Mouse (Mus musculus): Measurements from ENCODE around the gene Fam71f2.

Gene Fam71f2

DNA sequence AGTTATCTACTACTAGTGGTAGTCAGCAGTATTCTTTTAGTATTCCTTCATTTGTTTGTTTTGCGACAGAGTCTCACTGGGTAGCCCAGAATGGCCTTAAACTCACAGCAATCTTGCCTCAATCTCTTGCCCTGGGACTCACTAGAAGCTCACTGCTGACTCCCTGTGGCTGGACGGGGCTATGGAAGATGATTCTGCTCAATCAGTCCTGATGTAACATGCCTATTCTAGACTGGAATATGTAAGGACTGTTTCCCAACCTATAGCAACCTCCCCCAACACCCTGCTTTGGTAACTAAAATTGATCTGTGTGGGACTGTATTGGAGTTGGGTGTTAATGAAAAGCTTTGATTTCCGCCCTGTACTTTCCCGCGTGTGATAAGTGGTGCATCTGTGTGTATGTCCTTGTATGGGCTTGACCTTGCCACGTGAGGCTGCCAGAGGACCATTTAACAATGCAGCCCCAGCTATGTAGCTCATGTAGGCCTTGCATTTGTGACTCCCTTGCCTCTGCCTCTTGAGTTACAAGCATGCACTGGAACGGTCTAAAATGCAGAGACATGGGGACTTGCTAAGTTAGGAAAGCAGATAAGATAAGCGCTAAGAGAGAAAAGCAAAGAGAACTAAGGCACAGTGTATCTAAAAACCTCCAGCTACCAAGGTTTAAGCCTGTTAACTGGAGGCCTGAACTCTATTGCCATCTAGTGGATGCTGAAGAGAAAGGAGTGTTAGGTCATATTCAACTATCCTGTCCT, 703 bp upstream of the Fam71f2 start:
- no peak for DNase-seq (ENCODE audit: low spot score)

DNA sequence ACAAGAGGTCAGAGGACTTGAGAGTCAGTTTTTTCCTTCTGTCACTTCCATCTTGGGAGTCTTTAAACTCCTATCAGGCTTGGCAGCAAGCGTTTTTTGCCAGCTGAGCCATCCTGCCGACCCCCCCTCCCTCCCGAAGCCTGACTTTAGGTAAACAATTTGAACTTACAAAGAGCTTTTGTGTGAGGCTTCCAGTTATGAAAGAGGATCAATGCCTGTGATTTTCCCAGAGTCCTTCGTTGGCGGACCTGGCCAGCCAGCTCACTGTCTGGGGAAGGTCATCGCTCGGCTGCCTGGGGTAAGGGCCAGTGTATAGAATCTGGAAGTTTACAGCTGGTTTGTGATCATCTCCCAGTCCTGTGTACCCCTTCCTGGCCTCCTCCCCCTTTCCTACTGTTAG, 1.3 kb downstream of the Fam71f2 start:
- DNase-seq (ENCODE audit: low spot score): no peak

DNA sequence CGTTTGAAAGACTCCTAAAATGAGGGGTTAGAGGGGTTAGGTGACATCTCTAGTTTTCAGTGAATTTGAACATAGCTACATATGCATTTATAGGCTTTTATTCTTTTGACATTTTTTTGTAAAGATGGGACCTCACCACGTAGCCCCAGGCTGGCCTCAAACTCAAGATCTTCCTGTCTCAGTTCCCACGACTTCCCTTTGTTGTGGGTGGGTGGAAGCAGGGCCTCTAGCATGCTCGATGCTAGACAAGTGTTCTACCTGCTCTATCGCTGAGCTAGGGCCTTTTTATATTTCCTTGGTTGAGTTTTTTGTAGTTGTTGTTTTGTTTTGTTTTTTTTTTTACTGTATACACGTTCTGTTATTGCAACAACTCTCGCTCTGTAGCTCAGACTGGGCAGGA, 7.5 kb downstream of the Fam71f2 start:
- DNase-seq (ENCODE audit: low spot score): no peak

DNA sequence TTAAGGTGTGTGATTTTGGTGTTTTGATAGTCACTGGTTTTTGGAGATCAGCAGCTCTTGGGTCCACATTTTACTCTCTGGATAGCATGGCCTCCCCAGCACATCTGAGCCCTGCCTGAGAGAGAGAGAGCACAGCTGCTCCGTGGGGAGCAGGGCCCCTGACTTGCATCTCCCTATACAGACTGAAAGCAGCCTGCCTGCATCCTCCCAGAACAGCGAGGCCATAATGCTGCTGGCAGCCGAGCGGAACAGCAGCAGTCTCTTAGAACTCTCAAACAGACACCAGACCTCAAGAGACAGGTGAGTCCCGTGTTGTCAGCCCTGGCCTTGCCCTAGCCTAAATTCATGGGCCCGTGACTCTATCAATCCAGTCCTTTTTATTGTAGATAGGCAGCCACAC, 8.1 kb downstream of the Fam71f2 start:
- DNase-seq (ENCODE audit: low spot score): no peak

DNA sequence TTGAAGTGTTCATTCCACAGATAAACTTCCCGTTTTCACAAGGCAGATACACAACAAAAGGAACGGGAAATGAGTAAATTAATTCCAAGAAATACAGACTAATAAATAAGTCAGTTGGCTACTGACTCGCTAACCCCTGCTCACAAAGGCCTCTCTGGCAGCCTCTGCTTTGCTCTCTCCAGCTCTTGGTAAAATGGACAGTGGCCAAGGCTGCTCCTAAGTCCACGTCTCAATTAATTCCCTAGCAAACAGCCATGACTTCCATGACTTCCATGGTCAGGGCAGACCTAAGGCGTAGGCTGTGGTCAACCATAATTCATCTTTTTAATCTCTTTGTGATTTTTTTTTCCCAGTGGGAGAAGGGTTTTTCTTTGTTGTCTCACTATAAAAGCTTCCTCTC, 8.6 kb downstream of the Fam71f2 start:
- DNase-seq (ENCODE audit: low spot score): no peak

DNA sequence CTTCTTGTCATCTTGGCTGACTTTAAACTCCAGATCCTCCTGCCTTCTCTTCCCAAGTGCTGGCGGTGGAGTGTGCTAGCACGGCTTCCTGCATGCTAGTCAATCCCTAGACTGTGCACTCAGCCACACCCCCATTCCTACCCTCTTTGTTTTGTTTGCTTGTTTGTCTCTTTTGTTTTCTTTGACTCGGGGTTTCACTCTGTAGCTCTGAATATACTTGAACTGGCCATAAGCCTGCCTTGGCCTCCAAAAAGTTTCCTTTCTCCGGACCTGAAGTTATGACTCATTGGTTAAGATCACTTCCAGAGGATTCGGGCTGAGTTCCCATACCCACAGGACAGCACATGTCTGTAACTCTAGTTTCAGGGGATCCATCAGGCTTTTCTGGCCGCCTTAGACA, 9.3 kb downstream of the Fam71f2 start:
- DNase-seq (ENCODE audit: low spot score): no peak

DNA sequence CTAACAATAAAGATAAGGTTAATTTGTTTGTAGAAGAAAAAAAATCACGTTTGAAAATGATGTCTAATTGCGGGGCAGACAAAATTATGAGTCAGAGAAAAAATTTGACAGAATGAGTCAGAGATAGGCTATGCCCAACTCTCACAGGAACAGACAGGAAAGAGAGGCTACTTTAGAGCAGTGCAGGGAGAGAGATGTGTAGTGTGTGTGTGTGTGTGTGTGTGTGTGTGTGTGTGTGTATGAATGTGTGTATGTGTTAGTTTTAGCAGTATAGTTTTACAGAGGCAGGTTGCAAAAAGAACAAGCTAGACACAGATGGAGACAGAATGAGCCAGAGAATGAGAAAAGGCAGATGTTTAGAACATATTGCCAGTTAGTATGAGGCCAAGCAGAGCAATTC, 19.7 kb downstream of the Fam71f2 start:
- no peak for DNase-seq (ENCODE audit: low spot score)

DNA sequence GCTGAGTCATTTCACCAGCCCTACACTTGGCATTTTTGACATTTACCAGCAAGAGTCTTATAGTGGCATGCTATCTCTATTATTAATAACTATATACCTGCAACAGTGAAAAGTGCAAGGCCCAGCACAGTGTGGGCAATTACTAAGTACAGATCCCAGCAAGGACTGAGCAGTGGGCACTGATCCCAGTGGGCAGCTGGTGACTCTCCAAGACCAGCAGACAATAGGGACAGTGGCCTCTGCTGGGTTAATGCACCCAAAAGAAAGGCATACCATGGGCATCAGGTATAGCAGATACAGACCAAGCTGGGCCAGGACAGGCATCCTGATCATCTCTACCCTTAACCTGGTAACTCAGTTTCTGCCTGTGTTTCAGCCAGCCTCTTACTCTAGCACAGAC, 23.9 kb downstream of the Fam71f2 start:
- no peak for DNase-seq (ENCODE audit: low spot score)

DNA sequence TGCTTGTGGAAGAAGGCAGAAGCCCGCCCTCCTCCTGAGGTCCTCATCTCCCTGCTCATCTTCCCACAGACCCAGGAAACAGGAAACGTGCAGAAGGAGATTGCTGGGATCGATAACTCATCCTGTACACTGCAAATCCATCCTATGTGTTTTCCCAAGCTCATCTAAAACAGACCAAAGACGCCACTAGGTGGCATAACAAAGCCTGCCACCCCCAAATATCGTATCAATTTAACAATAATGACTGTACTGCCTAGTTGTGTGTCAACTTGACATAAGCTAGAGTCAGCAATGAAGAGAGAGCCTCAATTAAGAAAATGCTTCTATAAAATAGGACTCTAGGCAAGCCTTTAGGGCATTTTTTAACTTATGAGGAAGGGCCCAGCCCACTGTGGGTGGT, 24.3 kb downstream of the Fam71f2 start:
- no peak for DNase-seq (ENCODE audit: low spot score)

DNA sequence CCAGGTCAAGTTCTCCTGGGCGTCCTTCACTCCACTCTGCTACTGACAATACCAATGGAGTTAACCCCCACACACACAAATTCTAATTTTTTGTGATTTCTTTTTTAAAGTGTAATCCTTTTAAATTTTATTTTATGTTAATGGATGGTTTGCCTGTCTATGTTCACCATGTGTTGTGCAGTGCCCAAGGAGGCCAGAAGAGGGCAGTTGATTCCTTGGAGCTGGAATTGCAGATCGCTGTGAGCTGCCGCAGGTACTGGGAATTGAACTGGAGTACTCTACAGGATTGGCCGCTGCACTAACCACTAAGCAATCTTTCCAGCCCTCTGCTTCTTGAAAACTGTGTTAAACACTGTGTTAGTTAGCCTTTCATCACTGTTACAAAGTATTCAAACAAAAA, 26.1 kb downstream of the Fam71f2 start:
- no peak for DNase-seq (ENCODE audit: low spot score)

DNA sequence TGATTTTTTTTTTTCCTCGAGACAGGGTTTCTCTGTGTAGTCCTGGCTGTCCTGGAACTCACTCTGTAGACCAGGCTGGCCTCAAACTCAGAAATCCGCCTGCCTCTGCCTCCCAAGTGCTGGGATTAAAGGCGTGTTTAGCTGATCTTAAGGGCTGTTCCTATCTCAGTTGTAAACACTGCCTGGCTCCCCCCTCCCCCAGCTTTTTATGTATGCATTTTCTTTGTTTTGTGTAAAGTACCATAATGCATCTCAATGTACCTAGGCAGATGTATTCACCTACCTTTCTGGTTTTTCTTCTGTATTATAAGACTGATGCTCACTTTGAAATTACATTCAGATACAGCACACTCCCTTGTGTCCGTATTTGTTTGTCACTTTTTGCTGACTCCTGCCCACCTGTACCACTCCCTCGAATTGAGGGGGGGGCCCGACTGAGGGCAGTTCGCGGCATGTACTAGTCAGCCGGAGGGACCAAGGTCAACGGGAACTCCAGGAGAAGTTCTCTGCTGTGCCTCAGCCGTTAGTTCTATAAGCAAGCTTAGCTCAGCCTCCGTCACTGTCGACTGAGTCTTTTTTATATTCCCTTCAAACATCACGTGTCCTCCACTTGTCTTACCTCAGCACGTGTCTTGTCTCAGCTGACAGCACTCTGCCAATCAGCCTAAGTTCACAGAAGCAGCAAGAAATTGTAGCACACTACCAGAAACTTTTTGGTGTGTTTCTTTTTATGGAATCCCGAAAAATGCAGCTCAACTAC, 29.6 kb downstream of the Fam71f2 start:
- no peak for DNase-seq (ENCODE audit: low spot score)

DNA sequence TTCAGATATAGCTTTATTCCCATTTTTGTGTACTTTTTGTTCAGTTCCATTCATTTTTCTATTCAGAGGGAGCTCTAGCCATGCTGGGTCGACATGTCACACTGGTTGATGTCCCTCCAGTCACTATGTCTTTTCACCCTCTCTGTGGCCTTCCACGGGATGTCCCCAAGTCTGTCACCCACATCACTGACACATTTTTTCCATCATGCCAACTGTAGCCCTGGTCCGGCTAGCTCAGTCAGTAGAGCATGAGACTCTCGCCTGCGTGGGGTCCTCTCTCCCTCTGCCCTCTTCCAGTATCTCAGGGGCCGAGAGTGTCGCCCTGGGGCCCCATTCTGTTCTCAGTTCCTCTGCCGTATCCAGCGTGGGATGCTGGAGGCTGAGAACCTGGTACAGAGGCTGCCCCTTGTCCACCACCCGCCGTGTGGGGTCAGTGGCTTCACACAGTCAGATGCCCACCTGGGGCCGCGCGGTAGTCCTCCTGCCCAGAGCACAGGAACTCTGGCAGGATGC, 34.4 kb downstream of the Fam71f2 start:
- no peak for DNase-seq (ENCODE audit: low spot score)

DNA sequence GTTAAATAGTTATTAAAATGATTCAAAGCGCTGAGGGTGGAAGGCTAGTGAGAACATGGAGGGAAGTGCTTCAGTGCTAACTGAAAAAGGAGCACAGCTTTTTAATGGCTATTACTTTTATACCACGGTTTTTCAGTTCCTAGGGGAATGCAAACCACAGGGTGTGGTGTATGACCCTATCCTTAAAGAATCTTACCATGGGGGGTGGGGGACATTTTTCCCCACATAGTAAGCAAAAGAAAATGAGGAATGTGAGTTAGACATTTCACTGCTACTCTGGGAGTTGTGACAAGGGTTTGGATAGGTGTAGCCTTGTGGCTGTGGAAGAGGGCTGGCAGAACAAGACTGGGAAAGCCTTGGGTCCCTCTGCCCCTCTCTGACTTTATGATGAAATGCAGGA, 37.9 kb downstream of the Fam71f2 start:
- no peak for DNase-seq (ENCODE audit: low spot score)

DNA sequence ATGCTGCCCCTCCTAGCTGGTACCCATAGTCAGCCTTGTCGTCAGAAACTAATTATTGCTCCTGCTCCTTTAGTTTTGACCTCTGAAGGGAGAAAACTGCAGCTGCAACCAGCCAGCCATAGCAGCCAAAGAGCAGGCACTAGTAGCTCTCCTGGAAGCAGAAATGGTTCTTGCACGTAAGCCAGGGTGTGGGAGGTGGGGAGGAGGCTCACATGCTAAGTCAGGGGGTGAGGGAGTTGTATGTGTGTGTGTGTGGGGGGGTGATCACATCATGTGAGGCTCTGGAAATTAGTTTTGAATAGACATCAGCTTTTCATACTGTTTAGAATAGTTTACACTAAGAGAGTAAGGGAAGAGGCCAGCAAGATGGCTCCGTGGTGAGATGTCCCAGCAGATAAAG, 38.5 kb downstream of the Fam71f2 start:
- DNase-seq (ENCODE audit: low spot score): no peak

DNA sequence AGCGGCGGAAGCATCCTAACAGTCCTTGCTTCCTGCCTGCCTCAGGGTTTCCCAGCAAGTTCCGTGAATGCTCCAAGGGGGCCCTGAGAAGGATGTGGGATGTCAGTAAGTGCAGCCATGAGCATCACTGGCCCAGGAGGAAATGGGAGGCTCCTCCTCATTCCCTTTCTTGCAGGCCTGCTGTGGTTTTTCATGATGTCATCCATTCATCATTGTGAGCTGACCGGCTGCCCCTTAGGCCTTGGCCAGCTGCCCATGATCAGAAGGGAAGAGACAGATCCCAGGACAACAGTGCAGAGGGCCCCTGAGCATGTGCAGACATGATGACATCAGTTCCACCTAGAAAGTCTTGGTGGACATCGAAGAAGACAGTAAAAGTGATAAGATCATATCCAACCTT, 39.5 kb downstream of the Fam71f2 start, which contains the start of gene Fam71f1:
Fam71f1 (plus strand) TSS at position 262 of the 400 bp plus-strand sequence.
- no peak for DNase-seq (ENCODE audit: low spot score)

DNA sequence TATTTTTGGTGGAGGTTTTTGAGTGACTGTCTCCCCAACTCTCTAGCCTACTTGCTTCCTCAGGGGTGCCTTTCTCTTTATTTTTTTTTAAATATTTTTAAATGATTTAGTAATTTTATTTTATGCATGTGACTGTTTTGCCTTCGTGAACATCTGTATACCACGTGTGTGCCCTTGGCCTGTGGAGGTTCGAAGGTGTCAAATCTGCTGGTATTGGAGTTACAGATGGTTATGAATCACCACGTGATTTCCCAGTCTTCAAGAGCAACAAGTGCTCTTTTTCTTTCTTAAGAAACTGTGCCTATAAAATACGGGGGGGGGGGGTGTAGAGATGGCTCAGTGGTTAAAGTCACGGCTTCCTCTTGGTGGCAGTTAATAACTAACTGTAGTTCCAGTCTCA, 42.2 kb downstream of the Fam71f2 start:
- DNase-seq (ENCODE audit: low spot score): no peak

DNA sequence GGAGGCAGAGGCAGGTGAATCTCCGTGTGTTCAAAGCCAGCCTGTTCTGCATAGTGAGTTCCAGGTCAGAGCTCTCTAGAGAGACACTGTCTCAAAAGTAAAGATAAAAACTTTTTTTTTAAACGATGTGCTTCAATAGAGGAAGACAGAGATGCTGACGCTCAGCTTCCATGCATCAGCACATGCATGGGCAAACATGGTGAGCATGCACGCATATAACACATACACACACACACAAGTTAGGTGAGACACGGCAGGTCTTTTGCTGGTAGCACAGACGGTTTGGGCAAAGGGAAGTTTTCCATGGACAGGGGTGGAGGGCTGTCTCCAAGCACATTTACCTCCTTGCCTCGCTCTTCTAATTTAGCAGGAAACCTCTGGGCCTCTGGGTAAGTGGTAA, 42.8 kb downstream of the Fam71f2 start:
- DNase-seq (ENCODE audit: low spot score): no peak

DNA sequence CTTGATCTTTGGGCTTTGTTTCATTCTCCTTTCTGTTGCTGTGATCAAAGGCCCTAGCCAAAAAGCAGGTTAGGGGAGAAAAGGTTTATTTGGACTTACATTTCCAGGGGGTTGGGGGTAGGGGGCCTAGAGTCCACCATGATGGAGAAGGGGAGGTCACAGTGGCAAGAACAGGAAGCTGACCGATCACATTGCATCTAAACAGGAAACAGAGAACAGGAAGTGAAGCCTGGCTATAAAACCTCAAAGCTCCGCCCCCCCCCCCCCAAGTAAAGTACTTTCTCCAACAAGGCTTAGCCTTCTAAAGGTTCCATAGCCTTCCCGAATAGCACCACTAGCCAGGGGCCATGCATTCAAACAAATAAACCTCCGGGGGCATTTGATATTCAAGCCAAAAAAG, 43.3 kb downstream of the Fam71f2 start:
- DNase-seq (ENCODE audit: low spot score): no peak

DNA sequence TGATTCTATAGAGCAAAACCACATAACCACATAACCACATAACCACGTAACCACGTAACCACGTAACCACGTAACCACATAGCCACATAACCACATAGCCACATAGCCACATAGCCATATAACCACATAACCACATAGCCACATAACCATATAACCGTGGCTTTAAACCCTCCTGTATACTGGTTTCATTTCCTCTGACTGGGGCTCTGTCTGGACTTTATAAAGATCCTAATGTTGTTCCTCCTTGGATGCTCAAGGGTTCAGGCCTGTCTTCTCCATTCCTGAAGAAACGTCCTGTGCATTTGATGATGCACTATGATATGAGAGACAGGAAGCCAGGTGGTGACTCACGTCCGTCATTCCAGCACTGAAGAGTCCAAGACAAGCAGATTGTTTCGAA, 47.6 kb downstream of the Fam71f2 start:
- no peak for DNase-seq (ENCODE audit: low spot score)

DNA sequence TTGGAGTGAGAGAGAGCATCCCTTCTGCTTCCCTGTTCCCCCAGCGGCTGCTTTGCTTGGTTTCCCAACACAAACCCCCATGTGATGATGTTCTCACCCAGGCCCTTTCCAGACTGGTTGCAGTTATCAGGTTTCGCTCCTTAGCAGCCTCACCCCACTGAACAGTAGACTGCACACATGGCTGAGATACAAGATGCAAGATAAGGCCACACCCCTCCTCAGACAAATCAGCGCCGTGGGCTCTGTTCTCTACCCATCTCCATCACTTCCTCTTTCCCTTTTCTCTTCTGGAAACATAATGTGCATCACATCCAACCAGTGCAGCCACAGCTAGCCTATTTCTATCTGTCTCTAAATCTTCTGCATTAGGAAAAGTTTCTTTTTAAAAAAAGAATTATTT, 50.1 kb downstream of the Fam71f2 start:
- DNase-seq (ENCODE audit: low spot score): no peak

All from urinary bladder, postnatal 10 days (tissue).